In genomic region chr14:117151621-117152020, GRCm38 (mm10) we compare ENCODE assay signal across 26 mouse cellular contexts.
"Had no signal": no experiment of that assay in that cellular context is flagged by ENCODE, and none has a peak within 500 bp of the region (broad histone marks: within the 10 kb centered on the region; RNA-seq: fewer than 3 reads in every experiment).

No protein-coding gene starts in this region.

- H3K4me2 ChIP-seq: heart, embryonic 11.5 days; heart, embryonic 13.5 days; heart, embryonic 15.5 days; hindbrain, embryonic 12.5 days; hindbrain, embryonic 14.5 days; intestine, embryonic 15.5 days; limb, embryonic 12.5 days; liver, embryonic 11.5 days had no signal

- DNase-seq: gastrocnemius, adult 2 months; gastrocnemius, postnatal 10 days; gastrocnemius, postnatal 25 days; heart, adult 2 months; heart, postnatal 4 days; kidney, adult 18-20 months; kidney, adult 8-10 months; kidney, postnatal 10 days; kidney, postnatal 25 days; kidney, postnatal 4 days; liver had no signal

- H3K9ac ChIP-seq: heart, embryonic 13.5 days; heart, embryonic 15.5 days; hindbrain, embryonic 12.5 days; hindbrain, embryonic 14.5 days; intestine, embryonic 15.5 days; limb, embryonic 12.5 days had no signal

- H3K4me3 ChIP-seq: gastrocnemius, adult 2 months; heart, adult 2 months; heart, embryonic 13.5 days; heart, embryonic 15.5 days; hindbrain, embryonic 10.5 days; hindbrain, embryonic 12.5 days; intestine, embryonic 15.5 days; layer of hippocampus, adult 2 months; left cerebral cortex, adult 2 months; limb, embryonic 10.5 days; limb, embryonic 12.5 days had no signal

- H3K36me3 ChIP-seq: heart, embryonic 13.5 days; heart, embryonic 15.5 days; hindbrain, embryonic 10.5 days; hindbrain, embryonic 12.5 days; intestine, embryonic 15.5 days; limb, embryonic 10.5 days; limb, embryonic 12.5 days had no signal

- ATAC-seq: hindbrain, embryonic 16.5 days; inflammation-experienced regulatory T-cells, adult 6 months; intestine, embryonic 15.5 days; intestine, postnatal 0 days had no signal

- H3K9me3 ChIP-seq: heart, embryonic 13.5 days; heart, embryonic 15.5 days; hindbrain, embryonic 10.5 days; hindbrain, embryonic 12.5 days; intestine, embryonic 15.5 days; limb, embryonic 10.5 days; limb, embryonic 12.5 days had no signal

- H3K27me3 ChIP-seq: heart, embryonic 13.5 days; heart, embryonic 15.5 days; hindbrain, embryonic 12.5 days; intestine, embryonic 15.5 days; limb, embryonic 12.5 days had no signal

- H3K4me1 ChIP-seq: heart, embryonic 15.5 days; hindbrain, embryonic 10.5 days; hindbrain, embryonic 12.5 days; intestine, embryonic 15.5 days; limb, embryonic 10.5 days had no signal

- H3K27ac ChIP-seq: gastrocnemius, adult 2 months; heart, adult 2 months; heart, embryonic 13.5 days; heart, embryonic 15.5 days; hindbrain, embryonic 10.5 days; hindbrain, embryonic 12.5 days; hindbrain, embryonic 14.5 days; intestine, embryonic 15.5 days; layer of hippocampus, adult 2 months; left cerebral cortex, adult 2 months; limb, embryonic 10.5 days; limb, embryonic 12.5 days had no signal
